Comparison of ENCODE assay signal across 9 mouse cellular contexts in the genomic region with DNA sequence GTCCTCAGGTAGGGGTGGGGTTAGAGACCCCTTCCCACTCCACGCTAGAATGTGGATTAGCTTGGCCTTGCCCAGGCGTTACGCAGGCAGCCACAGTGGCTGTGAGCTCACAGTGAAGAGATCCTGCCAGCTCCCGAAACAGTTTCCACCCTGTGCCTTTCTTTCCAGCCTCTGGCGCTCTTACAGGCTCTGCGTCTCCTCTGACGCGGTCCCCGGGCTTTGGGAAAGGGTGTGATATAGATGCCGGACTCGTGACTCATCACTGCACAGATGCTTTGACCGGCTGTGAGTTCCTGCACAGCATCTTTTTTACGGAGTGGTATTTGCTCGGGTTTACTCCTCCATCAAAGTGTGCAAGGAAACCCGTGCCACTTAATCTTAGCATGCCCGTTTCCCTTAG. TPM values are rescaled to one million over a fixed set of nuclear protein-coding genes. Genes with fewer than 3 reads are reported as not detected.
DNase-seq lines count a peak whose midpoint lies in the region; ATAC-seq lines count a peak whose summit lies in the region.
"Had no signal": no experiment of that assay in that cellular context is flagged by ENCODE, and none has a peak within 500 bp of the region (broad histone marks: within the 10 kb centered on the region; RNA-seq: fewer than 3 reads in every experiment).

No protein-coding gene starts in this region.

- no peaks in the 10 kb centered on the region for H3K9me3 ChIP-seq in forebrain, embryonic 14.5 days (replicated peaks; ENCODE audit: control insufficient read depth, low read length)
- no peaks in the 10 kb centered on the region for H3K9me3 ChIP-seq in forebrain, embryonic 10.5 days

- H3K4me3 ChIP-seq in forebrain, embryonic 14.5 days (ENCODE audit: low read depth, low read length): no peak overlapping the region
- no peak overlapping the region for H3K4me3 ChIP-seq in forebrain, embryonic 10.5 days

- no peak for ATAC-seq in forebrain, embryonic 14.5 days

- intact Hi-C loops in left cerebral cortex, postnatal 14 days (cut with DNase I): loop anchor here (5.0 to 10.0 kb wide), 2 partner anchors 219 to 531 kb away; no protein-coding TSS in a partner anchor

- H3K36me3 ChIP-seq in forebrain, embryonic 14.5 days (ENCODE audit: control insufficient read depth, insufficient read depth, low read length): no peaks in the 10 kb centered on the region
- peaks cover 5% of the 10 kb centered on the region for H3K36me3 ChIP-seq in forebrain, embryonic 10.5 days (replicated peaks)

- DNase-seq in forebrain, embryonic 14.5 days (ENCODE audit: low spot score): peak; percentile 10
- no peak for DNase-seq in forebrain, embryonic 10.5 days (ENCODE audit: extremely low spot score, low spot score)
- DNase-seq in ZHBTc4 (ENCODE audit: low read depth, low spot score): peak; percentile 56
- peak; percentile 56 to 66 for DNase-seq in heart, adult 9 months (ENCODE audit: low spot score in 2 of 2)
- DNase-seq in left cerebral cortex, postnatal 14 days (ENCODE audit: low spot score in 2 of 2): peak; percentile 65 to 68
- DNase-seq in spleen, postnatal 14 days (ENCODE audit: low spot score in 2 of 2): no peak
- DNase-seq in kidney, adult 8-10 months: no peak
- DNase-seq in kidney, postnatal 36 days: no peak
- DNase-seq: lung, postnatal 36 days had no signal

- no peak overlapping the region for H3K27ac ChIP-seq in forebrain, embryonic 14.5 days (ENCODE audit: low read depth, low read length)
- H3K27ac ChIP-seq in forebrain, embryonic 10.5 days: no peak overlapping the region

- no peak overlapping the region for H3K4me2 ChIP-seq in forebrain, embryonic 14.5 days (ENCODE audit: low read length)

- no peaks in the 10 kb centered on the region for H3K27me3 ChIP-seq in forebrain, embryonic 14.5 days (replicated peaks; ENCODE audit: control insufficient read depth, insufficient read depth, low read length)
- no peaks in the 10 kb centered on the region for H3K27me3 ChIP-seq in forebrain, embryonic 10.5 days (ENCODE audit: poor library complexity, severe bottlenecking)

- 93% methylated on average over 16 of the region's 16 CpGs for WGBS in forebrain, embryonic 14.5 days
- 88% methylated on average over 16 of the region's 16 CpGs for WGBS in forebrain, embryonic 10.5 days

- H3K4me1 ChIP-seq in forebrain, embryonic 14.5 days (ENCODE audit: control insufficient read depth, insufficient read depth, low read length): no peaks in the 10 kb centered on the region
- H3K4me1 ChIP-seq in forebrain, embryonic 10.5 days: no peaks in the 10 kb centered on the region

- no peak overlapping the region for H3K9ac ChIP-seq in forebrain, embryonic 14.5 days (ENCODE audit: low read length)

RNA-seq across cellular contexts. Expression of a gene that starts 46.6 kb away (rescaled TPM):
- polyA plus RNA-seq in forebrain, embryonic 14.5 days (2014; fragmentation: Nextera tagmentation; extraction: Ambion mirVana): 1.9 and 3.1 TPM in 2 replicates
- 14.7 and 16.3 TPM in 2 replicates for polyA plus RNA-seq in forebrain, embryonic 10.5 days (2016; fragmentation: Nextera tagmentation; extraction: Ambion mirVana)
- 1 to 10 TPM; 1.5 to 2.3 TPM for total RNA-seq in left cerebral cortex, postnatal 14 days (2021)

Comparison
In these comparisons a context has a peak if more than half of its experiments do, and no peak if none do; other contexts are left out.
1. DNase-seq: peak in forebrain, embryonic 14.5 days (single experiment), ZHBTc4 (single experiment), heart, adult 9 months (2 of 2) and left cerebral cortex, postnatal 14 days (2 of 2); none in forebrain, embryonic 10.5 days (single experiment), spleen, postnatal 14 days (0 of 2), kidney, adult 8-10 months (0 of 2) and kidney, postnatal 36 days (0 of 2).